Mouse (Mus musculus) retina, postnatal 7 days (tissue): ENCODE measurements around the gene Gimap8.
"Not testable (repeated sequence)": the region's sequence is repeated elsewhere in the genome, so short reads cannot be mapped to it uniquely, and the experiment has no call there.

Experiments
- DNase-seq: peaks from one replicate; pipeline ENCODE4 v3.0.0-alpha.2; 2012; ENCODE audit warnings: low read depth, low spot score

Gene Gimap8

GRCm38 (mm10) chr6:48677492-48678345 lies 30.7 kb downstream of the Gimap8 start:
- DNase-seq = no peak

GRCm38 (mm10) chr6:48678391-48678790 lies 31.4 kb downstream of the Gimap8 start:
- DNase-seq = no peak

DNA sequence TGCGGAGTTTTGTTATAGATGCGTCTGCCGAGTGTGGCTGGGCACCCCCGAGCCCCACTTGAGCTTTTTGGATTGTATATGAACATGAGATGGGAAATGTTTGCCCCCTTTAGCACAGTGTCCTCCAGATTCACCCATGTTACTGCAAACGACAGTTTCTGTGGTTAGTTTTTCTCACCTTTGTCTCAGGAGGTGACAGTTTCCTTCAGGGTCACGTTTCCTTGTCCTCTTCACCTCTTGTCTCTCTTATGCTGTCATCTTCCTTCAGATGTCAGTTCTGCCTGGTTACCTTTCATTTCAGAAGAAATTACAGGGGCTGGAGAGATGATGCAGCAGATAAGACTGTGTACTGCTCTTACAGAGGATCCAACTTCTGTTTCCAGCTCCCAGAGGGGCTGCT lies 32.7 kb downstream of the Gimap8 start:
- DNase-seq = no peak

DNA sequence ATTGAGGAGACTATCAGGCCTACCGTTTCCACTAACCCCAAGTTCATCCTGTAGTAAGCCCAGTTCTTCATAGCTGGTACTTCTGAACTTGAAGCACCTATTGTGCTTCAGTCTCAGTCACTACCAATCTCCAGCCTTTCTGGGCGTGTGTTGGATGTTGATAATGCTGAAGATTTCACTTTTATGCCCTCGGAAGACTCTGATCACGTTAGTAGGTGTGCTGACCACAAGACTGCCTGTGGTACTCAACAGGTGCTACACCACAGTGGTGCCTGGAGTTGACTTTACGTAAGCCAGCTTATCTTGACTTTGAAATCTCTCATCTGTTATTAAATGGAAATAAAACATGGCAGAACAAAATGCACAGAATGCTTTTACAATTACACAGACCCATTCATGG lies 33.4 kb downstream of the Gimap8 start:
- DNase-seq = no peak

DNA sequence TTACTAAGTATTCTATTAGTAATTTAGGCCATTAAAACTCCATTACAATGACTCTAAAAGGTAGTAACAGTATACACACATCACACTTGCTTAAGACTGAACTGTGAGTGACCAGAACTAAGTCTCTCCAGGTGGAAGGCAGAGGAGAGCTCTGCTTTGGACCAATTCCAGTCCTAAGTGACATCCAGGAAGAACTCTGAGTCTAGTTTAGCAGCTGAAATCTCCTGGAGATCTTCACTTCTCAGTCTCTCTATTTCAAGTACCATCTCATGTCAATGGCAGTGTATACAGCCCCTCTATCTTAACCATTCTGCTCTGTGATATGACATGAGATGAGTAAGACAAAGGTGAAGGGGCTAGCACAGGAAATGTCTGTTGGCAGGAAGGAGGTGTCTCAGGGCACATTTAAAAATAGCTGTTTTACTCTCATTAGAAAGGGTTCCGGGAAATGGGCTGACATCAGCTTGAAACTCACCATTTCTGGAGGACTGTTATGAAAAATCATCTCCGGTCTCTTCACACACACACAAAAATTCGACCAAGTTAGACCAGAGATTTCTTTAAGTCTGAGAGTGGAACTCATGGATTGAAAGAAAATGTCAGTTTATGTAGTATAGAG lies 34.5 kb downstream of the Gimap8 start:
- DNase-seq = no peak

DNA sequence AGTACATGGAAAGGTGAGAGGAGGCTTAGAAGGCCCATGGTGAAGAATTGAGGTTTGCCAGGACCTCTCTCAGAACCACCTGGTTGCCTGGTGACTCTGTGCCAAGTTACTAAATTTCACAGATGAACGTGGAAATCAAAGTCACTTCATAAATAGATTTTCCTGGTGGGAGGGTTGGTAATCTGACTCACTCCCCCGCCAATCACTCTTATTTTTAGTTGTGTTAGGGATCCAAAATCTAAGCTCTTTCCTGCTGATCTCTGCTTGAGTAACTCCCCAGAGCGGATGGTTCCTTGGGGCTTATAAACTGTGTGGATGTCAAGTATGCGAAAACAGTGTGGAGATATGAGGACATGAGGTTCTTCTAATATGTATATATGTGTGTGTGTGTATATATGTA lies 35.2 kb downstream of the Gimap8 start:
- no peak for DNase-seq

DNA sequence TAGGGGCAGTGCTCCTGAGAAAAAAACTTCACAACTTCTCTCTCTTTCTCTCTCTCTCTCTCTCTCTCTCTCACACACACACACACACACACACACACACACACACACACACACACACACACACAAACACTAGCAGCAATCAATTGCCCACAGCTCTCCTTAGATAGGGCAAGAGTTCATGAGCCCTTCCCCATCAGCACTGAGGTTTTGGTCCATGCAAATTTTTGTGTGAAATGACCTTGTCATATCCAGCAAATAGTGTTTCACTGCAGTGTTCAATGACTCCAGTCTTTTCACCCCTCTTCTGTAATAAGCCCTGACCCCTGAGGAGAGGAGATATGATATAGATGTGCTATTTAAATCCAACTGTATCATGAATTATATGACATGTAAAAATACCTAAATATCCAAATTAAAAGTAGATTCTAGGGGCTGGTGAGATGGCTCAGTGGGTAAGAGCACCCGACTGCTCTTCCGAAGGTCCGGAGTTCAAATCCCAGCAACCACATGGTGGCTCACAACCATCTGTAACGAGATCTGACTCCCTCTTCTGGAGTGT lies 36.3 kb downstream of the Gimap8 start:
- not testable (repeated sequence) for DNase-seq

DNA sequence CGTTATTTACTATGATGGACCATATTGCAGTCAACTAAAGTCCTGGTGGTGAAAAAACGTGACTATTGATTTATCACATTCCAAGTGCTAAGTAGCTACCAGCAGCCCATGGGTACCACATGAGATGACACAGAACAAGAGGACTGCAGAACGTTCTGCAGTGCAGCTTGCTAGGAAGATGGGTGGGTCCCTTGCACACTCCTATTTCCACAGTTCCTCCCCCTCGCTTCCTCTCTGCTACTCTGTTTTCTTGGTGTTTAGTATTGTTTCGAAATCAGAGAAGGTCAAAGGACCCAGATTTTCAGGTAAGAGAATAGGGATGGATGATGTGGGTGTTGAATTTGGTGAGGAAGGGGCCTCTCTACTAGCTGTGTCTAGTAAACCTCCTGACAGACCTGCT lies 37.3 kb downstream of the Gimap8 start, which contains the start of gene Gimap4:
TSS of gene Gimap4 (plus strand) at position 231 of the 400 bp plus-strand sequence.
- DNase-seq = no peak

DNA sequence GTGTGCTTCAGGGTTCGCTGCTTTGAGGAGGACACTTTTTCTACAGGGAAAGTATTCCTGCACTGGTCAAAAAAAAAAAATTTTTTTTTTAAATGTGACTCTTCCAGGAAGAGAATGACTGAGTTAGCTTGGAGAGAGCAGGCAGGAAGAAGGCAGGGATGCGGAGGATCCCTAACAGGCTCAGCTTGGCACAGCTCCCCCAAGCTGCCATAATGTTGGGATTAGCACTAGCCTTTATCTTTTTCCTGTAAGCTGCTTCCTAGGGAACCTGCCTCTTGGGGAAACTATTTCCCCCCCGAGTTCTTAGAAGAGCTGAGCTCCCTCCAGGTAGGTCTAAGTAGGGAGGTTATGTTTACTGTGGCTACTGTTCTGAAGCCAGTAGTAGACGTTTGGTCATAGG lies 37.8 kb downstream of the Gimap8 start:
- DNase-seq = no peak

GRCm38 (mm10) chr6:48685251-48685650 lies 38.2 kb downstream of the Gimap8 start:
- no peak for DNase-seq

DNA sequence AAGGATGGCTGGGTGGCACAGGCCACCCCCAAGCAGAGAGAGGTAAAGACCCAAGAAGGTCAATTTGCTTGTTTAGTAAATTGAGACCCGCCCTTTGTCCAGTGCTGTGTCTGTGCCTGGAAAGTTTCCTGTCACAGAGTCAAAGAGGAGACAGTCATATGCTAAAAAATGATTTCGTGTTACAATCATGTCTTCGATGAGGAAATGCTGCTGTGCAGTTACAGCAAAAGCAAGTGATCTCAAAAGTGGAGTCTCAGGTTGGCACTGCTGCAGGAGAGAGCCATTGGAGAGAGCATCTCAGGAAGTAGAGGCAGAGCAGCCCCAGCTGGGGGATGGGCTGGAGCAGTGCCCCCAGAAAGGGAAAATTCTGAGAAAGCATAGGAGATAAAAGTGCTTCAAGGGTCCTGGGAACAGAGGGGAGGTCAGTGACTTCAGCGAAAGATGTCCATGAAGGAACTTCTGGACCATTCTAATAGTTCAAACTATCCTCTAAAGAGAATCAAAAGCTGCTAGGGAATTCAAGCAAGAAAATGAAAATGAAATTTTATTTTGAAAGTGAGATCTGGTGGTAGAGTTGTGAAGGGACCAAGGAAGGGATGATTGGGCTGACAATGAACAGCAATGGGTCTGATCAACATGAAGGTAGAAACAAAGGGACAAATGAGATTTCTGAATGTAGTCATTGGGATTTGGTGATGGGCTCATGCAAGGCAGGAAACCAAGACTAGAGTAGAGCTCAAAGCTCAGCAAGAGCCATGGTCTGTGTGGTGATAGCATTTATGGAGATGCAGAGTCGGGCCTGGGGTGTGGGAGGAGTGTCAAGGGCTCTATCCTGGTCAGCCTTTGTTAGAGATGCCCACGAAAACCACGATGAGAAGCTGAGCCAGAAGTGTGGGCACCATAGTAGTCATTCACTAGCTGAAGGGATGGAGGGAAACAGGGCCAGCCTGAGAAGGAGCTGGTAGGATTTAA lies 38.9 kb downstream of the Gimap8 start:
- no peak for DNase-seq

GRCm38 (mm10) chr6:48687077-48687476 lies 40.0 kb downstream of the Gimap8 start:
- DNase-seq = no peak

GRCm38 (mm10) chr6:48689320-48689719 lies 42.3 kb downstream of the Gimap8 start:
- no peak for DNase-seq

GRCm38 (mm10) chr6:48692962-48693361 lies 45.9 kb downstream of the Gimap8 start:
- DNase-seq = no peak

DNA sequence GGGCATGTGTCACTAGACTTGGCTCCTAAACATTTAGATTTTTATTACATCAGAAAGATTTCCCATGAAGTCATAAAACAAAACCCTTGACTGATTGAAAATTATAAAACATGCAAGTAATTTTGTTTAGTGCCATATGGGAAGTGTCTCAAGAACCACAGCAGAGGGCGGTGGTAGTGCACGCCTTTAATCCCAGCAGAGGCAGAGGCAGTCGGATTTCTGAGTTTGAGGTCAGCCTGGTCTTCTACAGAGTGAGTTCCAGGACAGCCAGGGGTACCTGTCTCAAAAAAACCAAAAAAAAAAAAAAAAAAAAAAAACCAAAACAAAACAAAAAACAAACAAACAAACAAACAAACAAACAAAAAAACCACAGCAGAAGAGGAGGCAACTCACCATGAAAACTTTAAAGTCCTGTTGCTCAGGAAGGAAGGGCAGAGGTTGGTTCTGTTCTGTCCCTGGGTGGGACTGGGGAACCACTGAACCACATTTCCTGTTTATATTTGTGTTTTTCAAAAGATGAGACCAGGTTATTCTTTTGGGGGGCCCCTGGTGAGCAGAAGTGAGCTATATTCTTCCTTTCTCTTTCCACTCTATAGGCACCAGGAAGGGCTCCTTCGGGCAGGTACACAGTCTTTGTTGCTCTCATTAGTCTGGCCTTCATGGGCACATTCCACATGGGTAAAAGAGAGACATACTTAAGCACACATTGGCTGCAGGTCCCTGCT lies 50.0 kb downstream of the Gimap8 start:
- no peak for DNase-seq

DNA sequence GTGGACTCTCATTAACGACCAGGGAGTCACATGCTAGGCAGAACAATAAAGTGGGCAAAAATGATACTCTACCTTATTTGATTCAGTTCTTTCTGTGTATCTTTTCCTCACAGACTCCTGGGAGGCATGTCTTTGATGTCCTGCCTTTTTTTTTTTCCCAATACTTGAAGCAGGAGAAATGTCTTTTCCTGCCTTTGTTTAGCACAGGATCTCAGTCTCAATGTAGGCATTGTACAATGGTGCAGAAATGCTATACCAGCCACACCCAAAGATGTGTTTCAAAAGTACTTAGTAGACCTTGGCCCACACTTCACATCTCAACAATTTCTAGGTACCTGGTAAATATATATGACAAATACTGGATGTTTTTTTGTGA lies 50.5 kb downstream of the Gimap8 start:
- DNase-seq = no peak

- no peak for DNase-seq
Measured at GRCm38 (mm10) chr6:48698066-48698856, 51.2 kb downstream of the Gimap8 start.

GRCm38 (mm10) chr6:48698888-48699287 lies 51.9 kb downstream of the Gimap8 start:
- no peak for DNase-seq

GRCm38 (mm10) chr6:48700251-48701075 lies 53.4 kb downstream of the Gimap8 start:
- DNase-seq = no peak
